Mouse (Mus musculus) stomach, embryonic 16.5 days (tissue): ENCODE measurements around the gene Tbxas1. TPM values are rescaled to one million over a fixed set of nuclear protein-coding genes. Genes with fewer than 3 reads are reported as not detected.

ENCODE experiments used
- ATAC-seq: fragments of 200-750 bp; cut with Nextera tagmentation; 2 replicates; pipeline ENCODE4 v1.8.0; 2017; ENCODE audit warnings: moderate number of reproducible peaks, moderate TSS enrichment; ENCODE audit not compliant: insufficient read depth, low FRiP score
- H3K27ac ChIP-seq: fragments of 300-500 bp; sonication (generic); 2 replicates; pipeline ENCODE4 v1.5.1; 2014; ENCODE audit warnings: low read length
- H3K27me3 ChIP-seq: fragments of 300-500 bp; sonication (generic); 2 replicates; pipeline ENCODE4 v1.6.1; 2014; ENCODE audit warnings: low read length, control low read depth, mixed read lengths; ENCODE audit not compliant: control insufficient read depth, insufficient read depth
- H3K36me3 ChIP-seq: fragments of 300-500 bp; sonication (generic); 2 replicates; pipeline ENCODE4 v1.6.1; 2014; ENCODE audit warnings: low read length; ENCODE audit not compliant: control insufficient read depth, insufficient read depth
- H3K4me1 ChIP-seq: fragments of 300-500 bp; sonication (generic); 2 replicates; pipeline ENCODE4 v1.6.1; 2014; ENCODE audit warnings: low read length, control low read depth, mixed read lengths; ENCODE audit not compliant: control insufficient read depth, insufficient read depth
- H3K4me2 ChIP-seq: fragments of 300-500 bp; sonication (generic); 2 replicates; pipeline ENCODE4 v1.6.1; 2014; ENCODE audit warnings: low read depth, low read length, mixed read lengths
- H3K4me3 ChIP-seq: fragments of 300-500 bp; sonication (generic); replicated peaks from 2 replicates; pipeline ENCODE4 v1.5.1; 2014; ENCODE audit warnings: mild to moderate bottlenecking, low read length
- H3K9ac ChIP-seq: fragments of 300-500 bp; sonication (generic); 2 replicates; pipeline ENCODE4 v1.6.1; 2014; ENCODE audit warnings: low read length
- H3K9me3 ChIP-seq: fragments of 300-500 bp; sonication (generic); replicated peaks from 2 replicates; pipeline ENCODE4 v1.6.1; 2016; ENCODE audit warnings: low read length, control low read depth; ENCODE audit not compliant: control insufficient read depth
- WGBS: fragments of 180-500 bp; shearing (Covaris S2); extraction: QIAGEN DNeasy Blood & Tissue Kit; methylation state at CpG from one replicate; pipeline ENCODE4 v1.1.7; 2014; 5-methylcytosine and 5-hydroxymethylcytosine counted together
- polyA plus RNA-seq: library from polyadenylated mRNA; unstranded; fragments of >200 nt; fragmentation: Nextera tagmentation; extraction: Ambion mirVana; gene quantifications from 2 replicates; pipeline ENCODE4 v1.2.1, GENCODE M21; 2015

Gene Tbxas1
- polyA plus RNA-seq, 1 experiment from 2014 or later, result 4.4 TPM

- H3K4me1 ChIP-seq, result peaks cover 10% of the 10 kb centered on the region; the same call in 1 of the 2 replicates
- no peak overlapping the region for H3K4me2 ChIP-seq
- no peak overlapping the region for H3K4me3 ChIP-seq
- WGBS, result 54% methylated on average over 4 of the region's 4 CpGs
- no peaks in the 10 kb centered on the region for H3K36me3 ChIP-seq
- no peak for ATAC-seq
- H3K9me3 ChIP-seq, result 0 out of 2 replicates have a peak, but pooled peaks cover 4% of the 10 kb centered on the region
- H3K27ac ChIP-seq, result no peak overlapping the region; the same call in 1 of the 2 replicates
- H3K9ac ChIP-seq, result no peak overlapping the region
- no peaks in the 10 kb centered on the region for H3K27me3 ChIP-seq
Observed at GRCm38 (mm10) chr6:38947282-38947681, 72.1 kb downstream of the Tbxas1 start.

DNA sequence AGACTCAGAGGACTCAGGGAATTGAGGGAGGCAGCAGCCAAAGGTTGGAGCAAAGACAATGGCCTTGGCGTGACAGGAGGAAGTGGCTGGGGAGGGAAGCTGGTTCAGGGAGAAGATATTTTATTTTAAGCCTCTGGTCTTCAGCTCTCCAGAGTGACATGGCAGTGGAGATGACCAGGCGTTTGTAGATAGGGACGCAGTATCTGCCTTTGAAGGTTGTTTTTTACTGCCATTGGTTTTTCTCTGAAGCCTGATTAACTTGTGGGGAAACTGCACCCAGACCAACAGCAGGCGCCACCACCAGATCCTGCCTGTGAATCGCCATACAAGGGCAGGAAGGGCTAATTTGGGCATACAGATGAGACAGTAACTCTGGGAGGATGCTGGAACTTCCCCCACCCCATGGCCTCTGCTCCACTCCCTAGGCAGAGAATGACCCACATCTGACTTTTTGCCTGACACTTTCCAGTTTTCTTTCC, 74.5 kb downstream of the Tbxas1 start:
- Histone ChIP-seq H3K27me3 (no peaks in the 10 kb centered on the region), H3K36me3 (no peaks in the 10 kb centered on the region), H3K9me3 (no peaks in the 10 kb centered on the region), H3K4me3 (no peak overlapping the region), H3K9ac (no peak overlapping the region), H3K4me1 (peaks cover 10% of the 10 kb centered on the region; the same call in 1 of the 2 replicates), H3K27ac (no peak overlapping the region), H3K4me2 (no peak overlapping the region)
- 51% methylated on average over 5 of the region's 5 CpGs for WGBS
- ATAC-seq, result no peak

DNA sequence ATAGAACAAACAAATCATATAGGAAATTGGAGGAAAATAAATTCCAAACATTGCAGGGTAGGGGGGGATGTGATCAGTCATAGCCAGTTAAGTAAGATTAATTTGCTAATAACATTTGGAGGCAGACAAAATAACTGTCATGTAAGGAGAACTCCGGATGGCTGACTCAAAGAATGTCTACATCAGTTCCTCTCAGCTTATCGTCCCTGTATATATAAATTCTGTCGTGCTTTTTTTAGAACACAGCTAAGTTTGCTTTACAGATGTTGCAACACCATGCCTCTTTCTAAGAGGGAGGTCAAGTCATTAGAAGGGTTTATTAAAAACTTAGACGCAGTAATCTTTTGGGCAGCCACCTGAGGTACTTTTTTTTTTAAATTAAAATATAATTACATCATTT, 75.1 kb downstream of the Tbxas1 start:
- ATAC-seq, result no peak

DNA sequence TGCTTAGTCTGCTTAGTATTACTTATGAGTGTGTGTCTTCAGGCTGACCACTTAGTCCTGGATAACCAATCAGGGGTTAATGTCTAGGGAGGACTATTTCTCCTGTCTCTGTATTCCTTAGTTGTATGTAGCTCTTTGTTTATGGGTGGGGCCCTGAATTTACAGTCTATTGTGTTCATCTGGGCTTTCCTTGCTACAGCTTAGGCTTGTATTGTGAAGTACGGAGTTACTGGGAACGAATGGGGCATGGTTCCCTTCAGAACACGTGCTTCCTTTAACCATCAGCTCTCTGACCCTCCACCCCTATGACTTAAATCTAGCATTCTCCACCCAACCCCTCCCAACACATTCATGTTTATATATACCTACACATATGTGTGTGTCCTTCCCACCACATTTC, 75.6 kb downstream of the Tbxas1 start:
- ATAC-seq, result no peak
- no peak overlapping the region for H3K27ac ChIP-seq
- no peaks in the 10 kb centered on the region for H3K36me3 ChIP-seq
- no peak overlapping the region for H3K4me2 ChIP-seq
- H3K27me3 ChIP-seq, result no peaks in the 10 kb centered on the region
- H3K4me3 ChIP-seq, result no peak overlapping the region
- H3K9ac ChIP-seq, result no peak overlapping the region
- peaks cover 10% of the 10 kb centered on the region; the same call in 1 of the 2 replicates for H3K4me1 ChIP-seq
- 42% methylated on average over 3 of the region's 3 CpGs for WGBS
- H3K9me3 ChIP-seq, result no peaks in the 10 kb centered on the region

More for the DNA sequence above, 75.1 kb downstream of the Tbxas1 start:
- H3K9ac ChIP-seq, result no peak overlapping the region
- no peaks in the 10 kb centered on the region for H3K9me3 ChIP-seq
- H3K4me3 ChIP-seq, result no peak overlapping the region
- no peak overlapping the region for H3K4me2 ChIP-seq
- WGBS, result 18% methylated on average over 4 of the region's 4 CpGs
- H3K27ac ChIP-seq, result no peak overlapping the region
- H3K4me1 ChIP-seq, result peaks cover 10% of the 10 kb centered on the region; the same call in 1 of the 2 replicates
- no peaks in the 10 kb centered on the region for H3K27me3 ChIP-seq
- H3K36me3 ChIP-seq, result no peaks in the 10 kb centered on the region

DNA sequence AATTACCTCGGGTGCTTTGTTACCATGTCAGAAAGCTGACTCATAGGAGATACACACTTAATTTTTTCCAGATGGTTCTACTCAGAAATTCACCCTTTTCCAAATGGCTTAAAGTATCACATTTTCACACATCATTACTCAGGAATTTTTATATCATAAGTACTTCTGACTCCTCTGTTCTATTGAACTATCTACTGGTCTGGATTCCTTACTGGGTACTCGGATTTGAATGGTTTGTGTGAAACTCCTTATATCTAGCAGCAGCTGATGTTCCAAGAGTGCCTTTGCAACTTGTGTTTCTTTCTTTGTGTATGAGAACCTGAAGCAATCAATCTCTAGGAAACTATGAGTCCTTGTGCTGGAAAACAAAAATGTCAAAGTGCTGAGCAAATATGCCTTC, 81.4 kb downstream of the Tbxas1 start:
- ATAC-seq, result no peak
- no peak overlapping the region for H3K4me2 ChIP-seq
- H3K27me3 ChIP-seq, result no peaks in the 10 kb centered on the region
- no peak overlapping the region for H3K9ac ChIP-seq
- H3K27ac ChIP-seq, result no peak overlapping the region
- H3K36me3 ChIP-seq, result no peaks in the 10 kb centered on the region
- 62% methylated on average over 2 of the region's 2 CpGs for WGBS
- H3K4me3 ChIP-seq, result no peak overlapping the region
- H3K4me1 ChIP-seq, result peaks cover 7% of the 10 kb centered on the region; the same call in 1 of the 2 replicates
- H3K9me3 ChIP-seq, result no peaks in the 10 kb centered on the region

- no peak overlapping the region for H3K9ac ChIP-seq
- H3K4me2 ChIP-seq, result no peak overlapping the region
- peaks cover 7% of the 10 kb centered on the region; the same call in 1 of the 2 replicates for H3K4me1 ChIP-seq
- H3K4me3 ChIP-seq, result no peak overlapping the region
- no peak overlapping the region for H3K27ac ChIP-seq
- H3K27me3 ChIP-seq, result no peaks in the 10 kb centered on the region
- H3K9me3 ChIP-seq, result no peaks in the 10 kb centered on the region
- no peaks in the 10 kb centered on the region for H3K36me3 ChIP-seq
- no peak for ATAC-seq
- WGBS, result 73% methylated on average over 5 of the region's 5 CpGs
Observed at GRCm38 (mm10) chr6:38957246-38957645, 82.0 kb downstream of the Tbxas1 start.

GRCm38 (mm10) chr6:38959502-38959901, 84.3 kb downstream of the Tbxas1 start:
- Histone ChIP-seq H3K9ac (no peak overlapping the region), H3K4me3 (no peak overlapping the region), H3K4me1 (peaks cover 7% of the 10 kb centered on the region; the same call in 1 of the 2 replicates), H3K4me2 (no peak overlapping the region), H3K27ac (no peak overlapping the region), H3K9me3 (no peaks in the 10 kb centered on the region), H3K27me3 (no peaks in the 10 kb centered on the region), H3K36me3 (no peaks in the 10 kb centered on the region)
- WGBS, result 74% methylated on average over 9 of the region's 9 CpGs
- ATAC-seq, result no peak

GRCm38 (mm10) chr6:38960367-38960766, 85.2 kb downstream of the Tbxas1 start:
- H3K36me3 ChIP-seq, result no peaks in the 10 kb centered on the region
- H3K27me3 ChIP-seq, result no peaks in the 10 kb centered on the region
- no peak overlapping the region for H3K9ac ChIP-seq
- no peak overlapping the region for H3K27ac ChIP-seq
- H3K9me3 ChIP-seq, result no peaks in the 10 kb centered on the region
- peaks cover 7% of the 10 kb centered on the region; the same call in 1 of the 2 replicates for H3K4me1 ChIP-seq
- H3K4me2 ChIP-seq, result no peak overlapping the region
- H3K4me3 ChIP-seq, result no peak overlapping the region
- no peak for ATAC-seq
- 71% methylated on average over 3 of the region's 3 CpGs for WGBS

DNA sequence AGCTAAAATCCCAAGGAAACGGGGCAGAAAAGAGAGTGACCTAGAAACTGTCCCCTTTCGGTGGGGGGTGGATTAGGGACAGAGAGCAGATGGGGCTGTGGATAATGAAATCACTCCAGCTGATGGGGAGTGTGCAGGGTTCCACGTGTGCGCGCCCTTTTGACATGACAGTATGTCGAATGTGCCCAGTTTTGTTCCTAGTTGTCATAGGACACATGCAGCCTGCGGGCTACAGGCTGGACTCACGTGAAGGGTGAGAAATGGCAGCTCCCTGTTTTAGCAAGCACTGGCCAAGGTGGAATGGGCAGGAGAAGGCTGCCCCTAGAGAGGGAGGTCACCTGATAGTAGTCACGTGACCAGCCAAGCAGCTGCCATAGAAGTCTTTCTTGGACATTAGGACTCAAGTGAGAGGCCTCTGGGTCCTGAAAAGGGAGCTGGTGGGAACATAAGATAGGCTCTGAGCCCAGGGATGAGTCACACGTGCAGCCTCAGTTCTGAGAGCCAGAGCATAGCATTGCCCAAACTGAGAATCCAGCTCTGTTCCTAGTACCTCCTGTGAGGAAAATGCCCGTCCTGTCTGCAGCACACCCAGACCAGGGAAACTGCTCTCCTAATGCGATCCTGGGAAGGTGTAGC, 85.7 kb downstream of the Tbxas1 start:
- 57% methylated on average over 12 of the region's 12 CpGs for WGBS
- no peaks in the 10 kb centered on the region for H3K36me3 ChIP-seq
- H3K27ac ChIP-seq, result no peak overlapping the region
- no peak overlapping the region for H3K4me3 ChIP-seq
- H3K4me1 ChIP-seq, result peaks cover 7% of the 10 kb centered on the region; the same call in 1 of the 2 replicates
- peak; percentile 37; the same call in 1 of the 2 replicates for ATAC-seq
- no peak overlapping the region for H3K4me2 ChIP-seq
- H3K27me3 ChIP-seq, result no peaks in the 10 kb centered on the region
- H3K9me3 ChIP-seq, result no peaks in the 10 kb centered on the region
- H3K9ac ChIP-seq, result 0 out of 2 replicates have a peak overlapping the region, but pooled peaks have one; percentile 5
